Mouse (Mus musculus) lung, embryonic 16.5 days (tissue): Measurements from ENCODE around the gene L2hgdh. TPM values are rescaled to one million over a fixed set of nuclear protein-coding genes. Genes with fewer than 3 reads are reported as not detected.
"Not testable (repeated sequence)": the region's sequence is repeated elsewhere in the genome, so short reads cannot be mapped to it uniquely, and the experiment has no call there.

Experiments
- ATAC-seq: fragments of 200-750 bp; cut with Nextera tagmentation; 2 replicates; pipeline ENCODE4 v1.8.0; 2017; ENCODE audit warnings: low read depth, mild to moderate bottlenecking, moderate library complexity
- H3K27ac ChIP-seq: fragments of 300-500 bp; sonication (generic); 2 replicates; pipeline ENCODE4 v1.5.1; 2014; ENCODE audit warnings: mild to moderate bottlenecking, control low read depth, low read length
- H3K27me3 ChIP-seq: fragments of 300-500 bp; sonication (generic); 2 replicates; pipeline ENCODE4 v1.6.1; 2014; ENCODE audit warnings: low read depth, low read length, mixed read lengths; ENCODE audit not compliant: control insufficient read depth, insufficient read depth
- H3K36me3 ChIP-seq: fragments of 300-500 bp; sonication (generic); 2 replicates; pipeline ENCODE4 v1.6.1; 2014; ENCODE audit warnings: low read length; ENCODE audit not compliant: control insufficient read depth, insufficient read depth
- H3K4me1 ChIP-seq: fragments of 300-500 bp; sonication (generic); replicated peaks from 2 replicates; pipeline ENCODE4 v1.6.1; 2014; ENCODE audit warnings: low read length, mixed read lengths; ENCODE audit not compliant: control insufficient read depth, insufficient read depth
- H3K4me2 ChIP-seq: fragments of 300-500 bp; sonication (generic); 2 replicates; pipeline ENCODE4 v1.6.1; 2014; ENCODE audit warnings: low read depth, low read length, control low read depth
- H3K4me3 ChIP-seq: fragments of 300-500 bp; sonication (generic); 2 replicates; pipeline ENCODE4 v1.5.1; 2014; ENCODE audit warnings: mild to moderate bottlenecking, low read length, control low read depth
- H3K9ac ChIP-seq: fragments of 300-500 bp; sonication (generic); 2 replicates; pipeline ENCODE4 v1.6.1; 2014; ENCODE audit warnings: low read length, control low read depth
- H3K9me3 ChIP-seq: fragments of 300-500 bp; sonication (generic); 2 replicates; pipeline ENCODE4 v1.6.1; 2016; ENCODE audit warnings: low read length; ENCODE audit not compliant: control insufficient read depth
- WGBS: fragments of 180-500 bp; shearing (Covaris S2); extraction: QIAGEN DNeasy Blood & Tissue Kit; methylation state at CpG from one replicate; pipeline ENCODE4 v1.1.7; 2014; 5-methylcytosine and 5-hydroxymethylcytosine counted together
- microRNA counts: library from miRNA; unstranded; fragments of <30 nt; microRNA quantifications from one replicate; lab custom pipeline; 2016
- microRNA-seq: library from miRNA; unstranded; fragments of <30 nt; microRNA quantifications from one replicate; pipeline ENCODE4, GENCODE M21; 2016
- polyA plus RNA-seq: library from polyadenylated mRNA; unstranded; fragments of >200 nt; fragmentation: Nextera tagmentation; extraction: Ambion mirVana; gene quantifications from 2 replicates; pipeline ENCODE4 v1.2.1, GENCODE M21; 2015

L2hgdh gene
- polyA plus RNA-seq, 1 experiment from 2014 or later, result 14.3 TPM

DNA sequence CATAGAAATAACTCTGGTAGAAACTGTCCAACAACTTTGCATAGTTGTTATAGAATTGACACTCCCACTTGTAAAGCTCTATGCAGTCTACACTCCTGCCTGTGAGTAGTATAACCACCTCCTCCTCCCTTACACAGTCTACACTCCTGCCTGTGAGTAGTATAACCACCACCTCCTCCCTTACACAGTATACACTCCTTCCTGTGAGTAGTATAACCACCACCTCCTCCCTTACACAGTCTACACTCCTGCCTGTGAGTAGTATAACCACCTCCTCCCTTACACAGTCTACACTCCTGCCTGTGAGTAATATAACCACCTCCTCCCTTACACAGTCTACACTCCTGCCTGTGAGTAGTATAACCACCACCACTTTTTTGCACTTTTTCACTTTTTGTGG lies 70.7 kb downstream of the L2hgdh start:
- H3K9ac ChIP-seq, H3K36me3 ChIP-seq, H3K27ac ChIP-seq, H3K27me3 ChIP-seq, H3K9me3 ChIP-seq, H3K4me3 ChIP-seq, H3K4me2 ChIP-seq, H3K4me1 ChIP-seq: not testable (repeated sequence)
- peak; percentile 83 for ATAC-seq

DNA sequence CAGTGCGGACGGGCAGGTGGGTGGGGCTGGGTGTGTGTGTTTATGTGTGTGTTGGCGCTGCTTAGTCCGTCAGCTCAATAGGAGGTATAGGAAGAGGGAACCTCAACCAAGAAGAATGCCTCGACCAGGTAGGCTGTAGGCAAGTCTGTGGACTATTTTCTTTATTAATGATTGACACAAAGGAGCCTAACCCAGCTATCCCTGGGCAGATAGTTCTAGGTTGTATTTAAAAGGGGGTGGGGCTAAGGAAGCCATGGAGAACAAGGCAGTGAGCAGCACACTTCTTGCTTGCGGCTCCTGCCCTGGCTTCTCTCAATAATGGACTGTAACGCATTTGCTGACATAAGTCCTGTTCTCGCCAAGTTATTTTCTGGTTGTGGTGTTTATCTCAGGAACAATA lies 75.2 kb downstream of the L2hgdh start:
- no peak overlapping the region for H3K4me2 ChIP-seq
- peaks cover 14% of the 10 kb centered on the region for H3K36me3 ChIP-seq
- no peaks in the 10 kb centered on the region for H3K9me3 ChIP-seq
- no peaks in the 10 kb centered on the region for H3K27me3 ChIP-seq
- no peak overlapping the region for H3K4me3 ChIP-seq
- H3K27ac ChIP-seq, result no peak overlapping the region
- peaks cover 7% of the 10 kb centered on the region for H3K4me1 ChIP-seq
- no peak for ATAC-seq
- 70% methylated on average over 8 of the region's 8 CpGs for WGBS
- H3K9ac ChIP-seq, result no peak overlapping the region

DNA sequence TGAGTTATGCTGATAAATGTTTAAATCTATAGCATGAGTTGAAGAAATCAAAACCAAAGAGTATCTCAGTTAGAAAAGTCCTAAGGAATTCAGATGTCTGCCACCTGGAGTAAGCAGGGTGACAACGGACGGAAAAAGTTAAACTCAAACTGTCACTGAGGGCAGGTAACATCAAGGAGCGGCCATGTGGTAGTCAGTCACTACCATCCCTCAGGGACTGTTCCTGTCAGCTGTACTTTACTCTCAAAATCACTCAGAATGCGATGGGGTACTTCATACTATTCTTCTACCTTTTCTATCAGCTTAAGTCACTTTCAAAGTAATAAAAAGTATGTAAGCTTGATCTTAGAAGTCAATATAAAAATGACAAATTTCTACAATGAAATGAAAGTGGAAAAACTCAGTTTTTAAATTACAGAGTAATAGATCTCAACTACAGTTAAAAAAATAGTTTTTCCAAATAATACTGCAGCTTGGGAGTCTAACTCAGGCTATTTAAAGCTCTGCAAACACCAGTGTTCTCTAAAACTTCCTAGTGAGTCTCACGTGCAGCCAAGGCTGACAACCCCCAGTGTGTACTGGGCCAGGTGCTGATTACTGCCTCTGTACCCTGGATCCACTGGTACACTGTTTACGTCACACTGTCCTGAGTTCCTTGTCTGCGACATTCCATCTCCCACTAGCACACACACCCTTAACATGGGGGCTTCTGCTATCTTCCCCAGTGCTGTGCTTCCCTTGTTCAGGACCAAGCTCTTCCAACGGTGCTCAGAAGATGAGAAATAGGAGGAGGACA lies 78.7 kb downstream of the L2hgdh start:
- no peak overlapping the region for H3K4me2 ChIP-seq
- H3K27ac ChIP-seq, result peak overlapping the region; percentile 16; the same call in 1 of the 2 replicates
- 0 out of 2 replicates have a peak, but pooled peaks have one; percentile 36 for ATAC-seq

GRCm38 (mm10) chr12:69644877-69645276 lies 79.8 kb downstream of the L2hgdh start:
- no peaks in the 10 kb centered on the region for H3K27me3 ChIP-seq
- H3K9ac ChIP-seq, result no peak overlapping the region
- H3K27ac ChIP-seq, result peak overlapping the region; percentile 44; the same call in 1 of the 2 replicates
- peaks cover 8% of the 10 kb centered on the region; the same call in 1 of the 2 replicates for H3K36me3 ChIP-seq
- peaks cover 7% of the 10 kb centered on the region for H3K4me1 ChIP-seq
- H3K9me3 ChIP-seq, result no peaks in the 10 kb centered on the region
- no peak overlapping the region for H3K4me3 ChIP-seq
- ATAC-seq, result peak; percentile 75
- H3K4me2 ChIP-seq, result 0 out of 2 replicates have a peak overlapping the region, but pooled peaks have one; percentile 10
- 40% methylated on average over 3 of the region's 3 CpGs for WGBS

More for the DNA sequence above, 78.7 kb downstream of the L2hgdh start:
- peaks cover 6% of the 10 kb centered on the region; the same call in 1 of the 2 replicates for H3K36me3 ChIP-seq
- H3K4me3 ChIP-seq, result no peak overlapping the region
- 75% methylated on average over 8 of the region's 8 CpGs for WGBS
- H3K9ac ChIP-seq, result no peak overlapping the region
- no peaks in the 10 kb centered on the region for H3K9me3 ChIP-seq
- no peaks in the 10 kb centered on the region for H3K27me3 ChIP-seq
- H3K4me1 ChIP-seq, result peaks cover 7% of the 10 kb centered on the region

DNA sequence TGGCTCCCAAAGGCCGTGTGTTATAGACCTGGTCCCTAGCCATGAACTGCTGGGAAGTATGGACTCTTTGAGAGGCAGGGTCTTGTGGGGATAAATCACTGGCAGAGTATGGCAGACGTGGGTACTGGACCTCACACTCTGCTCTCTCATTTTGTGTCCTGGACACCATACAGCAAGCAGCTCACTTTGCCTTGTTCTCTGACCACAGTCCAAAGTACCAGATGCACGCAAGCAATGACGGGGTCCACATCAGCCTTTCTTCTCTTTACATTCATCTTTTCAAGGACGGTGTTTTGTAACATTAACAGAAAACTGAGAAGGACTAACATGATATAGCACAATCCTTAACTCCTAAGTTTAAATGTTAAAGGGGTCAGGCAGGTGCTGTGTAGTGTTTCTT lies 81.8 kb downstream of the L2hgdh start:
- no peak overlapping the region for H3K9ac ChIP-seq
- no peak overlapping the region for H3K4me2 ChIP-seq
- no peaks in the 10 kb centered on the region for H3K27me3 ChIP-seq
- no peak overlapping the region for H3K4me3 ChIP-seq
- H3K9me3 ChIP-seq, result no peaks in the 10 kb centered on the region
- no peak overlapping the region for H3K27ac ChIP-seq
- WGBS, result 88% methylated on average over 5 of the region's 5 CpGs
- peaks cover 14% of the 10 kb centered on the region for H3K36me3 ChIP-seq
- H3K4me1 ChIP-seq, result peaks cover 7% of the 10 kb centered on the region
- ATAC-seq, result no peak

MicroRNAs within 50 kb of the gene (microRNA counts, 519-probe panel; counts per million panel counts)
- microRNA mmu-miR-681 (lab: Ali Mortazavi, UCI), result not detected

Small RNA genes lying within 50 kb of the gene (microRNA-seq; reads per million reads assigned to microRNA genes)
- gene Mir681, result not detected

Other genes with a start within 250 kb of the L2hgdh start
- gene Vcpkmt, start 141.8 kb downstream of the L2hgdh start, polyA plus RNA-seq, result 19.0 and 19.9 TPM in 2 replicates
- 9.2 and 9.3 TPM in 2 replicates for gene Sos2, start 43.0 kb downstream of the L2hgdh start, polyA plus RNA-seq
- gene Atp5s, start 77 bp upstream of the L2hgdh start, polyA plus RNA-seq, result 35.3 and 36.4 TPM in 2 replicates
- 1.3 and 2.0 TPM in 2 replicates for gene Cdkl1, start 66.4 kb upstream of the L2hgdh start, polyA plus RNA-seq
- gene Atl1, start 167.7 kb upstream of the L2hgdh start, polyA plus RNA-seq, result 3.9 and 5.4 TPM in 2 replicates
- 30.8 and 31.0 TPM in 2 replicates for gene Map4k5, start 168.3 kb upstream of the L2hgdh start, polyA plus RNA-seq